Comparison of ENCODE assay signal across 33 mouse cellular contexts in genomic region chr14:48670761-48671479, GRCm38 (mm10). TPM values are rescaled to one million over a fixed set of nuclear protein-coding genes. Genes with fewer than 3 reads are reported as not detected.
DNase-seq lines count a peak whose midpoint lies in the region; ATAC-seq lines count a peak whose summit lies in the region.
"Had no signal": no experiment of that assay in that cellular context is flagged by ENCODE, and none has a peak within 500 bp of the region (broad histone marks: within the 10 kb centered on the region; RNA-seq: fewer than 3 reads in every experiment).

No protein-coding gene starts in this region.

- H3K4me3 ChIP-seq in forebrain, embryonic 11.5 days (ENCODE audit: low read depth, low read length), result peak overlapping the region; percentile 25
- H3K4me3 ChIP-seq in forebrain, embryonic 15.5 days, result no peak overlapping the region
- H3K4me3 ChIP-seq in hindbrain, embryonic 15.5 days, result 0 out of 2 replicates have a peak overlapping the region, but pooled peaks have one; percentile 4
- no peak overlapping the region for H3K4me3 ChIP-seq in hindbrain, embryonic 11.5 days (ENCODE audit: low read depth, low read length)
- H3K4me3 ChIP-seq in midbrain, embryonic 11.5 days (ENCODE audit: low read depth, low read length), result peak overlapping the region; percentile 95
- peak overlapping the region; percentile 32 for H3K4me3 ChIP-seq in midbrain, embryonic 16.5 days (ENCODE audit: low read depth, low read length)
- H3K4me3 ChIP-seq: embryonic facial prominence, embryonic 15.5 days; gastrocnemius, adult 2 months; heart, adult 2 months; heart, embryonic 12.5 days; intestine, embryonic 15.5 days; layer of hippocampus, adult 2 months; limb, embryonic 13.5 days; lung, embryonic 15.5 days had no signal

- H3K36me3 ChIP-seq in forebrain, embryonic 11.5 days (ENCODE audit: control insufficient read depth, insufficient read depth, low read length), result no peaks in the 10 kb centered on the region
- H3K36me3 ChIP-seq in forebrain, embryonic 15.5 days, result no peaks in the 10 kb centered on the region
- H3K36me3 ChIP-seq in hindbrain, embryonic 15.5 days, result no peaks in the 10 kb centered on the region
- H3K36me3 ChIP-seq in hindbrain, embryonic 11.5 days (ENCODE audit: control insufficient read depth, insufficient read depth, low read length), result no peaks in the 10 kb centered on the region
- no peaks in the 10 kb centered on the region for H3K36me3 ChIP-seq in midbrain, embryonic 11.5 days (ENCODE audit: control insufficient read depth, insufficient read depth, low read length)
- H3K36me3 ChIP-seq in midbrain, embryonic 16.5 days (ENCODE audit: control insufficient read depth, insufficient read depth, low read length), result no peaks in the 10 kb centered on the region
- H3K36me3 ChIP-seq: embryonic facial prominence, embryonic 10.5 days; embryonic facial prominence, embryonic 15.5 days; heart, embryonic 12.5 days; intestine, embryonic 15.5 days; limb, embryonic 13.5 days; lung, embryonic 15.5 days had no signal

- no peak for DNase-seq in forebrain, embryonic 11.5 days (ENCODE audit: low spot score)
- DNase-seq in hindbrain, embryonic 11.5 days (ENCODE audit: low spot score), result no peak
- peak; percentile 95 for DNase-seq in midbrain, embryonic 11.5 days (ENCODE audit: low spot score, missing footprints)
- DNase-seq in cerebellum, adult 8-10 months, result no peak
- DNase-seq: adrenal gland, postnatal 25 days; cerebellum, adult 18-20 months; cerebellum, postnatal 36 days; gastrocnemius, adult 2 months; gastrocnemius, postnatal 36 days; heart, adult 2 months; kidney, adult 2 months; kidney, postnatal 36 days; right cerebral cortex, postnatal 14 days had no signal

- peak overlapping the region; percentile 47 for H3K9ac ChIP-seq in forebrain, embryonic 11.5 days (ENCODE audit: low read length)
- no peak overlapping the region for H3K9ac ChIP-seq in forebrain, embryonic 15.5 days (replicated peaks)
- H3K9ac ChIP-seq in hindbrain, embryonic 15.5 days, result no peak overlapping the region
- H3K9ac ChIP-seq in hindbrain, embryonic 11.5 days (ENCODE audit: low read depth, low read length), result no peak overlapping the region
- peak overlapping the region; percentile 100 for H3K9ac ChIP-seq in midbrain, embryonic 11.5 days (ENCODE audit: low read length)
- 0 out of 2 replicates have a peak overlapping the region, but pooled peaks have one; percentile 23 for H3K9ac ChIP-seq in midbrain, embryonic 16.5 days (ENCODE audit: low read depth, low read length)
- H3K9ac ChIP-seq: embryonic facial prominence, embryonic 15.5 days; heart, embryonic 12.5 days; intestine, embryonic 15.5 days; limb, embryonic 13.5 days; lung, embryonic 15.5 days had no signal

- ATAC-seq in forebrain, embryonic 11.5 days (replicated peaks; ENCODE audit: low FRiP score), result no peak
- no peak for ATAC-seq in forebrain, embryonic 15.5 days (replicated peaks)
- ATAC-seq in hindbrain, embryonic 15.5 days (ENCODE audit: low FRiP score, low read depth), result no peak
- ATAC-seq in hindbrain, embryonic 11.5 days (ENCODE audit: low FRiP score), result no peak
- no peak for ATAC-seq in midbrain, embryonic 11.5 days (ENCODE audit: low FRiP score)
- ATAC-seq in midbrain, embryonic 16.5 days, result no peak
- ATAC-seq in frontal cortex, adult (ENCODE audit: low TSS enrichment), result no peak
- ATAC-seq: CD4-positive, CD25-positive, alpha-beta regulatory T cell, adult 4 months; intestine, embryonic 15.5 days had no signal

- H3K4me1 ChIP-seq in forebrain, embryonic 11.5 days (replicated peaks; ENCODE audit: control insufficient read depth, insufficient read depth, low read length), result peaks cover 24% of the 10 kb centered on the region
- H3K4me1 ChIP-seq in forebrain, embryonic 15.5 days, result peaks cover 27% of the 10 kb centered on the region
- H3K4me1 ChIP-seq in hindbrain, embryonic 15.5 days (replicated peaks), result peaks cover 11% of the 10 kb centered on the region; the same call in 1 of the 2 replicates
- peaks cover 2% of the 10 kb centered on the region; the same call in 1 of the 2 replicates for H3K4me1 ChIP-seq in hindbrain, embryonic 11.5 days (replicated peaks; ENCODE audit: control insufficient read depth, insufficient read depth, low read length)
- peaks cover 22% of the 10 kb centered on the region for H3K4me1 ChIP-seq in midbrain, embryonic 11.5 days (ENCODE audit: control insufficient read depth, insufficient read depth, low read length)
- peaks cover 8% of the 10 kb centered on the region; the same call in 1 of the 2 replicates for H3K4me1 ChIP-seq in midbrain, embryonic 16.5 days (ENCODE audit: control insufficient read depth, insufficient read depth, low read length)

- peak overlapping the region; percentile 50 for H3K4me2 ChIP-seq in forebrain, embryonic 11.5 days (ENCODE audit: low read depth, low read length, severe bottlenecking)
- H3K4me2 ChIP-seq in forebrain, embryonic 15.5 days (replicated peaks), result no peak overlapping the region
- H3K4me2 ChIP-seq in hindbrain, embryonic 15.5 days, result no peak overlapping the region
- no peak overlapping the region for H3K4me2 ChIP-seq in hindbrain, embryonic 11.5 days (replicated peaks; ENCODE audit: low read depth, low read length)
- H3K4me2 ChIP-seq in midbrain, embryonic 11.5 days, result peak overlapping the region; percentile 100
- H3K4me2 ChIP-seq in midbrain, embryonic 16.5 days (ENCODE audit: low read length), result peak overlapping the region; percentile 24
- H3K4me2 ChIP-seq: embryonic facial prominence, embryonic 15.5 days; heart, embryonic 12.5 days; intestine, embryonic 15.5 days; limb, embryonic 13.5 days; liver, embryonic 11.5 days; lung, embryonic 15.5 days had no signal

- peaks cover 40% of the 10 kb centered on the region for H3K27me3 ChIP-seq in forebrain, embryonic 11.5 days (ENCODE audit: control insufficient read depth, insufficient read depth, low read length)
- H3K27me3 ChIP-seq in forebrain, embryonic 15.5 days, result peaks cover 80% of the 10 kb centered on the region
- H3K27me3 ChIP-seq in hindbrain, embryonic 15.5 days, result peaks cover 86% of the 10 kb centered on the region
- H3K27me3 ChIP-seq in hindbrain, embryonic 11.5 days (ENCODE audit: control insufficient read depth, insufficient read depth, low read length), result peaks cover 92% of the 10 kb centered on the region
- H3K27me3 ChIP-seq in midbrain, embryonic 11.5 days (ENCODE audit: control insufficient read depth, insufficient read depth, low read length), result 0 out of 2 replicates have a peak, but pooled peaks cover 2% of the 10 kb centered on the region
- peaks cover 12% of the 10 kb centered on the region for H3K27me3 ChIP-seq in midbrain, embryonic 16.5 days (ENCODE audit: control insufficient read depth, insufficient read depth, low read depth, low read length)

- WGBS in forebrain, embryonic 11.5 days, result 10% methylated on average over 4 of the region's 4 CpGs
- 23% methylated on average over 4 of the region's 4 CpGs for WGBS in forebrain, embryonic 15.5 days
- WGBS in hindbrain, embryonic 15.5 days, result 35% methylated on average over 4 of the region's 4 CpGs
- 36% methylated on average over 4 of the region's 4 CpGs for WGBS in hindbrain, embryonic 11.5 days
- 9% methylated on average over 4 of the region's 4 CpGs for WGBS in midbrain, embryonic 11.5 days
- WGBS in midbrain, embryonic 16.5 days, result 22% methylated on average over 4 of the region's 4 CpGs

- H3K27ac ChIP-seq in forebrain, embryonic 11.5 days (ENCODE audit: low read depth, low read length), result peak overlapping the region; percentile 64
- no peak overlapping the region for H3K27ac ChIP-seq in forebrain, embryonic 15.5 days (replicated peaks)
- no peak overlapping the region for H3K27ac ChIP-seq in hindbrain, embryonic 15.5 days (replicated peaks)
- H3K27ac ChIP-seq in hindbrain, embryonic 11.5 days (ENCODE audit: low read depth, low read length), result no peak overlapping the region
- peak overlapping the region; percentile 98 for H3K27ac ChIP-seq in midbrain, embryonic 11.5 days (ENCODE audit: low read depth, low read length)
- H3K27ac ChIP-seq in midbrain, embryonic 16.5 days (ENCODE audit: low read length), result peak overlapping the region; percentile 87
- H3K27ac ChIP-seq: embryonic facial prominence, embryonic 15.5 days; gastrocnemius, adult 2 months; heart, adult 2 months; intestine, embryonic 15.5 days; layer of hippocampus, adult 2 months; limb, embryonic 13.5 days; lung, embryonic 15.5 days had no signal

- H3K9me3 ChIP-seq in forebrain, embryonic 11.5 days (ENCODE audit: control insufficient read depth, low read length), result no peaks in the 10 kb centered on the region
- H3K9me3 ChIP-seq in forebrain, embryonic 15.5 days, result no peaks in the 10 kb centered on the region
- no peaks in the 10 kb centered on the region for H3K9me3 ChIP-seq in hindbrain, embryonic 15.5 days
- no peaks in the 10 kb centered on the region for H3K9me3 ChIP-seq in hindbrain, embryonic 11.5 days (ENCODE audit: control insufficient read depth, low read length)
- H3K9me3 ChIP-seq in midbrain, embryonic 11.5 days (ENCODE audit: control insufficient read depth, low read length), result no peaks in the 10 kb centered on the region
- H3K9me3 ChIP-seq in midbrain, embryonic 16.5 days (replicated peaks; ENCODE audit: control insufficient read depth, low read length, poor library complexity, severe bottlenecking), result no peaks in the 10 kb centered on the region
- H3K9me3 ChIP-seq: embryonic facial prominence, embryonic 10.5 days; embryonic facial prominence, embryonic 15.5 days; heart, embryonic 12.5 days; intestine, embryonic 15.5 days; limb, embryonic 13.5 days; lung, embryonic 15.5 days had no signal

RNA-seq across cellular contexts. Expression of gene Otx2, which starts 2.7 kb away (rescaled TPM):
- 73.3 and 78.7 TPM in 2 replicates for polyA plus RNA-seq in forebrain, embryonic 11.5 days (2014; fragmentation: Nextera tagmentation; extraction: Ambion mirVana)
- polyA plus RNA-seq in forebrain, embryonic 15.5 days (2015; fragmentation: Nextera tagmentation; extraction: Ambion mirVana), result 10.7 and 18.8 TPM in 2 replicates
- polyA plus RNA-seq in hindbrain, embryonic 15.5 days (2015; fragmentation: Nextera tagmentation; extraction: Ambion mirVana), result 21.9 and 36.3 TPM in 2 replicates
- 13.9 TPM in 2 replicates for polyA plus RNA-seq in hindbrain, embryonic 11.5 days (2014; fragmentation: Nextera tagmentation; extraction: Ambion mirVana)
- polyA plus RNA-seq in midbrain, embryonic 11.5 days (2014; fragmentation: Nextera tagmentation; extraction: Ambion mirVana), result 229 and 230 TPM in 2 replicates
- polyA plus RNA-seq in midbrain, embryonic 16.5 days (2015; fragmentation: Nextera tagmentation; extraction: Ambion mirVana), result 69.3 and 79.5 TPM in 2 replicates
- polyA plus RNA-seq: CD4-positive, CD25-positive, alpha-beta regulatory T cell, adult 4 months; heart, adult 2 months; heart, postnatal 0 days; kidney, adult 2 months; kidney, embryonic 16.5 days; limb, embryonic 13.5 days; liver, embryonic 11.5 days; liver, embryonic 16.5 days; lung, embryonic 15.5 days; neural tube, embryonic 14.5 days; small intestine, adult 2 months; stomach, embryonic 14.5 days; testis, adult 2 months had no signal

Comparison
In these comparisons a context has a peak if more than half of its experiments do, and no peak if none do; other contexts are left out.
1. H3K27ac ChIP-seq: peak in forebrain, embryonic 11.5 days (single experiment), midbrain, embryonic 11.5 days (single experiment) and midbrain, embryonic 16.5 days (single experiment); none in forebrain, embryonic 15.5 days (single experiment), hindbrain, embryonic 15.5 days (single experiment) and hindbrain, embryonic 11.5 days (single experiment).
2. H3K4me2 ChIP-seq: peak in forebrain, embryonic 11.5 days (single experiment), midbrain, embryonic 11.5 days (single experiment) and midbrain, embryonic 16.5 days (single experiment); none in forebrain, embryonic 15.5 days (single experiment), hindbrain, embryonic 15.5 days (single experiment) and hindbrain, embryonic 11.5 days (single experiment).
3. H3K4me3 ChIP-seq: peak in forebrain, embryonic 11.5 days (single experiment), hindbrain, embryonic 15.5 days (single experiment), midbrain, embryonic 11.5 days (single experiment) and midbrain, embryonic 16.5 days (single experiment); none in forebrain, embryonic 15.5 days (single experiment) and hindbrain, embryonic 11.5 days (single experiment).
4. H3K9ac ChIP-seq: peak in forebrain, embryonic 11.5 days (single experiment), midbrain, embryonic 11.5 days (single experiment) and midbrain, embryonic 16.5 days (single experiment); none in forebrain, embryonic 15.5 days (single experiment), hindbrain, embryonic 15.5 days (single experiment) and hindbrain, embryonic 11.5 days (single experiment).